Mouse (Mus musculus): ENCODE measurements around the gene Ccdc138. TPM values are rescaled to one million over a fixed set of nuclear protein-coding genes. Genes with fewer than 3 reads are reported as not detected.

Gene Ccdc138
- 5.0 TPM for polyA plus RNA-seq (2021)

- no peaks in the 10 kb centered on the region for H3K27me3 ChIP-seq
- CTCF ChIA-PET, result no interaction called here
- DNase-seq (ENCODE audit: low read depth, low spot score) (peak; percentile 51), ATAC-seq (peak; percentile 99)
- POLR2A ChIA-PET, result no interaction called here
- in situ Hi-C loops (cut with MboI; ENCODE audit: low pct_unique_long_range_greater_than_20kb), result loop anchor here (25.0 kb wide), 1 partner anchor 985 kb away; no protein-coding TSS in a partner anchor
- no peak for TF ChIP-seq CTCF (IDR thresholded peaks at IDR 0.05)
Observed at GRCm38 (mm10) chr10:58497320-58498284, at the start of gene Ccdc138. TSS of gene Ccdc138 (plus strand) at chr10:58497948.

- ATAC-seq (no peak), DNase-seq (ENCODE audit: low read depth, low spot score) (no peak)
- in situ Hi-C loops (cut with MboI; ENCODE audit: low pct_unique_long_range_greater_than_20kb), result no loop called here
- H3K27me3 ChIP-seq, result no peaks in the 10 kb centered on the region
- POLR2A ChIA-PET, result no interaction called here
- no peak for TF ChIP-seq CTCF (IDR thresholded peaks at IDR 0.05)
- CTCF ChIA-PET, result no interaction called here
Observed at GRCm38 (mm10) chr10:58451575-58451974, 46.2 kb upstream of the Ccdc138 start.

GRCm38 (mm10) chr10:58452185-58452584, 45.6 kb upstream of the Ccdc138 start:
- ChIA-PET POLR2A (no interaction called here), CTCF (no interaction called here)
- TF ChIP-seq CTCF (IDR thresholded peaks at IDR 0.05), result no peak
- in situ Hi-C loops (cut with MboI; ENCODE audit: low pct_unique_long_range_greater_than_20kb), result no loop called here
- no peak for DNase-seq (ENCODE audit: low read depth, low spot score)
- H3K27me3 ChIP-seq, result no peaks in the 10 kb centered on the region
- no peak for ATAC-seq

GRCm38 (mm10) chr10:58459896-58460295, 37.9 kb upstream of the Ccdc138 start:
- CTCF ChIA-PET, result no interaction called here
- DNase-seq (ENCODE audit: low read depth, low spot score), result no peak
- no peak for ATAC-seq
- no peaks in the 10 kb centered on the region for H3K27me3 ChIP-seq
- in situ Hi-C loops (cut with MboI; ENCODE audit: low pct_unique_long_range_greater_than_20kb), result no loop called here
- POLR2A ChIA-PET, result no interaction called here
- no peak for TF ChIP-seq CTCF (IDR thresholded peaks at IDR 0.05)

GRCm38 (mm10) chr10:58477086-58477755, 20.5 kb upstream of the Ccdc138 start:
- H3K27me3 ChIP-seq, result no peaks in the 10 kb centered on the region
- ATAC-seq (no peak), DNase-seq (ENCODE audit: low read depth, low spot score) (no peak)
- POLR2A ChIA-PET, result no interaction called here
- no peak for TF ChIP-seq CTCF (IDR thresholded peaks at IDR 0.05)
- in situ Hi-C loops (cut with MboI; ENCODE audit: low pct_unique_long_range_greater_than_20kb), result loop anchor here (25.0 kb wide), 1 partner anchor 965 kb away; no protein-coding TSS in a partner anchor
- CTCF ChIA-PET, result interaction anchor here (1.2 kb wide), 1 partner anchor 8 kb away, joined by 3 read pairs; no protein-coding TSS in a partner anchor

- DNase-seq (ENCODE audit: low read depth, low spot score) (no peak), ATAC-seq (no peak)
- no peak for TF ChIP-seq CTCF (IDR thresholded peaks at IDR 0.05)
- ChIA-PET POLR2A (no interaction called here), CTCF (no interaction called here)
- in situ Hi-C loops (cut with MboI; ENCODE audit: low pct_unique_long_range_greater_than_20kb), result loop anchor here (25.0 kb wide), 1 partner anchor 966 kb away; no protein-coding TSS in a partner anchor
- no peaks in the 10 kb centered on the region for H3K27me3 ChIP-seq
Observed at GRCm38 (mm10) chr10:58478071-58478578, 19.6 kb upstream of the Ccdc138 start.

GRCm38 (mm10) chr10:58479954-58480490, 17.7 kb upstream of the Ccdc138 start:
- no peak for ATAC-seq
- TF ChIP-seq CTCF (IDR thresholded peaks at IDR 0.05), result no peak
- H3K27me3 ChIP-seq, result no peaks in the 10 kb centered on the region
- in situ Hi-C loops (cut with MboI; ENCODE audit: low pct_unique_long_range_greater_than_20kb), result loop anchor here (25.0 kb wide), 1 partner anchor 968 kb away; no protein-coding TSS in a partner anchor
- ChIA-PET POLR2A (no interaction called here), CTCF (interaction anchor here (1.0 kb wide), 1 partner anchor 11 kb away, joined by 3 read pairs; no protein-coding TSS in a partner anchor)
- DNase-seq (ENCODE audit: low read depth, low spot score), result no peak

GRCm38 (mm10) chr10:58491031-58491430, 6.7 kb upstream of the Ccdc138 start:
- no peaks in the 10 kb centered on the region for H3K27me3 ChIP-seq
- no peak for ATAC-seq
- POLR2A ChIA-PET, result no interaction called here
- no peak for DNase-seq (ENCODE audit: low read depth, low spot score)
- in situ Hi-C loops (cut with MboI; ENCODE audit: low pct_unique_long_range_greater_than_20kb), result loop anchor here (25.0 kb wide), 1 partner anchor 979 kb away; no protein-coding TSS in a partner anchor
- CTCF ChIA-PET, result no interaction called here
- TF ChIP-seq CTCF (IDR thresholded peaks at IDR 0.05), result no peak

- in situ Hi-C loops (cut with MboI; ENCODE audit: low pct_unique_long_range_greater_than_20kb), result loop anchor here (25.0 kb wide), 1 partner anchor 983 kb away; no protein-coding TSS in a partner anchor
- ATAC-seq, result no peak
- CTCF ChIA-PET, result no interaction called here
- H3K27me3 ChIP-seq, result no peaks in the 10 kb centered on the region
- no peak for DNase-seq (ENCODE audit: low read depth, low spot score)
- POLR2A ChIA-PET, result no interaction called here
- TF ChIP-seq CTCF (IDR thresholded peaks at IDR 0.05), result peak; percentile 52
Observed at GRCm38 (mm10) chr10:58495637-58496036, 2.1 kb upstream of the Ccdc138 start.

GRCm38 (mm10) chr10:58496732-58497131, 1.0 kb upstream of the Ccdc138 start:
- ChIA-PET CTCF (interaction anchor here (0.7 kb wide), 1 partner anchor 43 kb away, joined by 3 read pairs; no protein-coding TSS in a partner anchor), POLR2A (no interaction called here)
- no peaks in the 10 kb centered on the region for H3K27me3 ChIP-seq
- no peak for TF ChIP-seq CTCF (IDR thresholded peaks at IDR 0.05)
- in situ Hi-C loops (cut with MboI; ENCODE audit: low pct_unique_long_range_greater_than_20kb), result loop anchor here (25.0 kb wide), 1 partner anchor 984 kb away; no protein-coding TSS in a partner anchor
- no peak for ATAC-seq
- DNase-seq (ENCODE audit: low read depth, low spot score), result no peak
